Comparison of ENCODE assay signal across 23 mouse cellular contexts in genomic region chr1:167425572-167425971, GRCm38 (mm10). TPM values are rescaled to one million over a fixed set of nuclear protein-coding genes. Genes with fewer than 3 reads are reported as not detected.
DNase-seq lines count a peak whose midpoint lies in the region; ATAC-seq and TF ChIP-seq lines count a peak whose summit lies in the region.
"Had no signal": no experiment of that assay in that cellular context is flagged by ENCODE, and none has a peak within 500 bp of the region (broad histone marks: within the 10 kb centered on the region; RNA-seq: fewer than 3 reads in every experiment).

No protein-coding gene starts in this region.

- no peaks in the 10 kb centered on the region for H3K27me3 ChIP-seq in heart, adult 2 months (ENCODE audit: control insufficient read depth, insufficient read depth, low read length)
- no peaks in the 10 kb centered on the region for H3K27me3 ChIP-seq in heart, embryonic 10.5 days (ENCODE audit: insufficient read depth, poor library complexity, severe bottlenecking)
- 0 out of 2 replicates have a peak, but pooled peaks cover 6% of the 10 kb centered on the region for H3K27me3 ChIP-seq in liver, embryonic 15.5 days
- H3K27me3 ChIP-seq in heart, postnatal 0 days (ENCODE audit: control insufficient read depth, insufficient read depth, low read length): no peaks in the 10 kb centered on the region
- no peaks in the 10 kb centered on the region for H3K27me3 ChIP-seq in midbrain, embryonic 15.5 days (replicated peaks)
- H3K27me3 ChIP-seq: forebrain, embryonic 15.5 days; intestine, embryonic 15.5 days had no signal

- peak overlapping the region; percentile 22; the same call in 1 of the 2 replicates for H3K4me3 ChIP-seq in heart, adult 2 months
- no peak overlapping the region for H3K4me3 ChIP-seq in heart, embryonic 10.5 days
- H3K4me3 ChIP-seq in liver, embryonic 15.5 days (replicated peaks): no peak overlapping the region
- H3K4me3 ChIP-seq in heart, postnatal 0 days (ENCODE audit: low read depth, low read length): no peak overlapping the region
- H3K4me3 ChIP-seq in midbrain, embryonic 15.5 days: no peak overlapping the region
- H3K4me3 ChIP-seq: forebrain, embryonic 15.5 days; hindbrain, embryonic 13.5 days; intestine, embryonic 15.5 days had no signal

- H3K9me3 ChIP-seq in heart, embryonic 10.5 days: no peaks in the 10 kb centered on the region
- no peaks in the 10 kb centered on the region for H3K9me3 ChIP-seq in liver, embryonic 15.5 days (replicated peaks)
- no peaks in the 10 kb centered on the region for H3K9me3 ChIP-seq in heart, postnatal 0 days (replicated peaks; ENCODE audit: control insufficient read depth, low read length)
- H3K9me3 ChIP-seq in midbrain, embryonic 15.5 days: no peaks in the 10 kb centered on the region
- H3K9me3 ChIP-seq: forebrain, embryonic 15.5 days; hindbrain, embryonic 13.5 days; intestine, embryonic 15.5 days had no signal

- WGBS in heart, adult 2 months: 49% methylated on average over 5 of the region's 5 CpGs
- WGBS in heart, embryonic 10.5 days: 68% methylated on average over 5 of the region's 5 CpGs
- WGBS in liver, embryonic 15.5 days (ENCODE audit: insufficient replicate concordance): 59% methylated on average over 5 of the region's 5 CpGs
- WGBS in heart, postnatal 0 days: 39% methylated on average over 5 of the region's 5 CpGs
- 90% methylated on average over 5 of the region's 5 CpGs for WGBS in midbrain, embryonic 15.5 days

- H3K27ac ChIP-seq in heart, adult 2 months: peak overlapping the region; percentile 81
- no peak overlapping the region for H3K27ac ChIP-seq in heart, embryonic 10.5 days
- H3K27ac ChIP-seq in liver, embryonic 15.5 days (replicated peaks): no peak overlapping the region
- no peak overlapping the region for H3K27ac ChIP-seq in heart, postnatal 0 days (ENCODE audit: low read depth)
- no peak overlapping the region for H3K27ac ChIP-seq in midbrain, embryonic 15.5 days
- H3K27ac ChIP-seq: forebrain, embryonic 15.5 days; hindbrain, embryonic 13.5 days; hindbrain, postnatal 0 days; intestine, embryonic 15.5 days had no signal

- H3K9ac ChIP-seq in heart, adult 2 months (ENCODE audit: low read depth, low read length): peak overlapping the region; percentile 46; the same call in 1 of the 2 replicates
- H3K9ac ChIP-seq in liver, embryonic 15.5 days: no peak overlapping the region
- no peak overlapping the region for H3K9ac ChIP-seq in heart, postnatal 0 days (replicated peaks; ENCODE audit: low read depth, low read length)
- no peak overlapping the region for H3K9ac ChIP-seq in midbrain, embryonic 15.5 days
- H3K9ac ChIP-seq: forebrain, embryonic 15.5 days; hindbrain, embryonic 13.5 days; intestine, embryonic 15.5 days had no signal

- TF ChIP-seq CTCF in heart, adult 2 months (IDR thresholded peaks at IDR 0.05): no peak
- TF ChIP-seq CTCF in heart, postnatal 0 days (IDR thresholded peaks at IDR 0.05; ENCODE audit: low read depth): no peak

- no peaks in the 10 kb centered on the region for H3K79me2 ChIP-seq in heart, adult 2 months (replicated peaks; ENCODE audit: control insufficient read depth, insufficient read depth, low read length)

- TF ChIP-seq POLR2A in heart, adult 2 months (IDR thresholded peaks at IDR 0.05; ENCODE audit: insufficient read depth, low read depth, low read length): no peak

- peak; percentile 28; the same call in 1 of the 2 replicates for ATAC-seq in liver, embryonic 15.5 days (ENCODE audit: insufficient read depth)
- ATAC-seq in heart, postnatal 0 days (ENCODE audit: insufficient read depth, low read depth): peak; percentile 86
- no peak for ATAC-seq in midbrain, embryonic 15.5 days (replicated peaks)
- ATAC-seq: forebrain, embryonic 15.5 days; hindbrain, postnatal 0 days; intestine, embryonic 15.5 days had no signal

- intact Hi-C loops in heart, adult 2 months (cut with DNase I): no loop called here

- TF ChIP-seq EP300 in heart, adult 2 months (IDR thresholded peaks at IDR 0.05; ENCODE audit: insufficient read depth, low read depth, low read length): no peak
- TF ChIP-seq EP300 in heart, postnatal 0 days (IDR thresholded peaks at IDR 0.05; ENCODE audit: low read depth): no peak

- no peak overlapping the region for H3K4me2 ChIP-seq in liver, embryonic 15.5 days
- 0 out of 2 replicates have a peak overlapping the region, but pooled peaks have one; percentile 15 for H3K4me2 ChIP-seq in heart, postnatal 0 days (ENCODE audit: low read depth, low read length)
- no peak overlapping the region for H3K4me2 ChIP-seq in midbrain, embryonic 15.5 days
- H3K4me2 ChIP-seq: forebrain, embryonic 15.5 days; hindbrain, embryonic 13.5 days; intestine, embryonic 15.5 days had no signal

- H3K36me3 ChIP-seq in heart, adult 2 months (ENCODE audit: control insufficient read depth, insufficient read depth, low read length): no peaks in the 10 kb centered on the region
- no peaks in the 10 kb centered on the region for H3K36me3 ChIP-seq in heart, embryonic 10.5 days
- H3K36me3 ChIP-seq in liver, embryonic 15.5 days (replicated peaks): no peaks in the 10 kb centered on the region
- no peaks in the 10 kb centered on the region for H3K36me3 ChIP-seq in heart, postnatal 0 days (replicated peaks; ENCODE audit: control insufficient read depth, insufficient read depth, low read length)
- no peaks in the 10 kb centered on the region for H3K36me3 ChIP-seq in midbrain, embryonic 15.5 days (replicated peaks)
- H3K36me3 ChIP-seq: forebrain, embryonic 15.5 days; hindbrain, embryonic 13.5 days; intestine, embryonic 15.5 days had no signal

- peak in 1 of 2 experiments; percentile 36 for DNase-seq in heart, adult 2 months
- no peak for DNase-seq in heart, embryonic 10.5 days (ENCODE audit: low spot score)
- DNase-seq in liver: no peak
- peak; percentile 37 for DNase-seq in heart, postnatal 0 days (ENCODE audit: low spot score)
- no peak for DNase-seq in thymus, postnatal 36 days
- DNase-seq: adrenal gland, adult 2 months; adrenal gland, postnatal 36 days; cerebellum, adult 2 months; cerebellum, postnatal 10 days; gastrocnemius, postnatal 10 days; kidney, adult 18-20 months had no signal

- H3K4me1 ChIP-seq in heart, adult 2 months (ENCODE audit: control insufficient read depth, insufficient read depth, low read length): 0 out of 2 replicates have a peak, but pooled peaks cover 2% of the 10 kb centered on the region
- H3K4me1 ChIP-seq in heart, embryonic 10.5 days: peaks cover 5% of the 10 kb centered on the region; the same call in 1 of the 2 replicates
- no peaks in the 10 kb centered on the region for H3K4me1 ChIP-seq in liver, embryonic 15.5 days (replicated peaks)
- H3K4me1 ChIP-seq in heart, postnatal 0 days (ENCODE audit: control insufficient read depth, insufficient read depth): peaks cover 16% of the 10 kb centered on the region
- no peaks in the 10 kb centered on the region for H3K4me1 ChIP-seq in midbrain, embryonic 15.5 days
- H3K4me1 ChIP-seq: forebrain, embryonic 15.5 days; hindbrain, embryonic 13.5 days; intestine, embryonic 15.5 days had no signal

RNA-seq across cellular contexts. Expression of gene Mgst3, which starts 31.9 kb away (rescaled TPM):
- total RNA-seq in heart, adult 2 months (2021): 100 to 1,000 TPM; 274 to 351 TPM
- 788 and 868 TPM in 2 replicates for polyA plus RNA-seq in heart, adult 2 months (2012; rRNA removed)
- 111 and 149 TPM in 2 replicates for polyA plus RNA-seq in heart, embryonic 10.5 days (2016; fragmentation: Nextera tagmentation; extraction: Ambion mirVana)
- 392 and 404 TPM in 2 replicates for polyA plus RNA-seq in liver, embryonic 15.5 days (2015; fragmentation: Nextera tagmentation; extraction: Ambion mirVana)
- 528 and 566 TPM in 2 replicates for total RNA-seq in heart, postnatal 0 days (2014; rRNA removed; ENCODE audit: low replicate concordance)
- polyA plus RNA-seq in heart, postnatal 0 days (2015; fragmentation: Nextera tagmentation; extraction: Ambion mirVana): 306 and 315 TPM in 2 replicates
- polyA plus RNA-seq in midbrain, embryonic 15.5 days (2015; fragmentation: Nextera tagmentation; extraction: Ambion mirVana): 138 and 142 TPM in 2 replicates

RNA-seq across cellular contexts. Expression of gene Lrrc52, which starts 41.0 kb away (rescaled TPM):
- 1 to 10 TPM; 2.4 to 5.2 TPM for total RNA-seq in heart, adult 2 months (2021)
- polyA plus RNA-seq in heart, adult 2 months (2012; rRNA removed): 0.39 and 1.6 TPM in 2 replicates
- 0.19 TPM in 1 of 2 replicates, not detected in the other for polyA plus RNA-seq in heart, embryonic 10.5 days (2016; fragmentation: Nextera tagmentation; extraction: Ambion mirVana)
- polyA plus RNA-seq in liver, embryonic 15.5 days (2015; fragmentation: Nextera tagmentation; extraction: Ambion mirVana): not detected in 2 replicates
- 0.27 and 2.4 TPM in 2 replicates for total RNA-seq in heart, postnatal 0 days (2014; rRNA removed; ENCODE audit: low replicate concordance)
- polyA plus RNA-seq in heart, postnatal 0 days (2015; fragmentation: Nextera tagmentation; extraction: Ambion mirVana): 0.21 and 0.46 TPM in 2 replicates
- not detected in 2 replicates for polyA plus RNA-seq in midbrain, embryonic 15.5 days (2015; fragmentation: Nextera tagmentation; extraction: Ambion mirVana)
- total RNA-seq: ES-E14; hematopoietic stem cell, adult 5-6 weeks had no signal
- polyA plus RNA-seq: adrenal gland, adult 2 months; embryonic facial prominence, embryonic 11.5 days; forebrain, embryonic 11.5 days; forebrain, embryonic 15.5 days; frontal cortex, adult 2 months; hindbrain, embryonic 13.5 days; hindbrain, postnatal 0 days; intestine, embryonic 15.5 days; kidney, embryonic 14.5 days had no signal
